Mouse (Mus musculus) bone marrow, adult 2 months (tissue): ENCODE results near the gene Cacna1c.

ENCODE experiments used
- CTCF ChIP-seq: fragments of 200-500 bp; IDR thresholded peaks from 2 replicates; pipeline ENCODE4 v1.5.1; 2011; ENCODE audit warnings: low read length, control low read depth; ENCODE audit not compliant: control insufficient read depth, insufficient read depth
- POLR2A ChIP-seq: fragments of 200-500 bp; IDR thresholded peaks from 2 replicates; pipeline ENCODE4 v1.6.1; 2011; ENCODE audit warnings: low read depth, mild to moderate bottlenecking, control low read depth, low read length, borderline replicate concordance; ENCODE audit not compliant: control insufficient read depth

DNA sequence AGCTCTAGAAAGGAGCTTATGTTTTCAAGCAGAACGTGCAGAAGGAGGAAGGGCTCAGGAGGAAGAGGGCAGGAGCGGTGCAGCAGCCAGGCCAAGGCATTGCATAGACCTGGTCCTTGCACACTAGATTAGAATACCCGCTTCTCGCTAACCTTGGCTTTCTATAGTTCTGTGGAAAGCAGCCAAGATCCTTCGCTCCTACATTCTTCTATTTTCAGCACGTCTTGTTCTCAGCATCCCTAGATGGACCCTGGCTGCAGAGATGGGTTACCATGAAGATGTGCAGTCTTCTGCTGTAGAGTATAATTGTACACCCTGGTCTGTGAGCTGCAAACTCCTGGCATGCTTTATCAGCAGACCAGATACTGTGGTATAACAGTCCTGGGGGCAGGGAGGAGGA lies 18.0 kb upstream of the Cacna1c start:
- no peak for TF ChIP-seq CTCF
- TF ChIP-seq POLR2A: no peak
